Mouse (Mus musculus) thymus, adult 18-20 months (tissue): ENCODE results near the gene Mical3.
A peak's percentile ranks its signal among the peaks of the same experiment; 100 is the strongest.

Source experiments
- DNase-seq, 2 experiments: peaks; one replicate each; pipeline ENCODE4 v3.0.0; 2022; ENCODE audit warnings: mixed read lengths in 2 of 2

Gene Mical3

DNA sequence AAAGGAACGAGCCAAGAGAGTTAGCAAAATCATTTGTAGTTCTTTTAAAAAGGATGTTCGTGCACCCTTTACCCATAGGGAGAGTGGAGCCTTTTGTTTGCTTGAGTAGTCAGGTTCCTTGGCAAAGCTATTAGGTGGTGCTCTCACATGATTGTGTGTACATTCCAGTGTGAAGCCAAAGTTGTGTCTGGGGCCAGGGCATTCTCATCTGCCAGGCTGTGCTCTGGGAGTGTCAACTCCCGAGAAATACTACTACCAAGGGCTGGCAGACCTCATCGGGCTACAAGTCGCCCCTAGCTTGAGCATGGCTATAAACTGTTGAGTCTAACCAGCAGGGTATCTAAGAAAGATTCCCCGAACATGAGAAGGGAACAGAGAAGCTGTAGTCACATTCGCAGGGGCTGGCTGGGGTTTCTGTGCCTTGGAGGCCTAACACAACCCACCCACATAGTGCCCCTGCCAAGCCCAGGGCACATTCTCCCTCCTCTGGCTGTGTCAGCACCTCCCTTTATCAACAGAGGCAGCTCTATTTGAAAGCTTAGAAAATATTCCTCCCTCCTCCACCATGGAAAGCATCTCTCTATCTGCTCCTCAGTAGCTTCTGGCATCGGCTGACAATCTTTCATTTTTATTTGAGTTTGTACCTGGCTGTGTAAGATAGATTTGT is 130.8 kb downstream of the Mical3 start:
- DNase-seq = no peak

- DNase-seq = no peak
Measured at GRCm38 (mm10) chr6:120999087-120999486, 131.7 kb downstream of the Mical3 start.

GRCm38 (mm10) chr6:120996607-120997006 is 134.2 kb downstream of the Mical3 start:
- DNase-seq = no peak

DNA sequence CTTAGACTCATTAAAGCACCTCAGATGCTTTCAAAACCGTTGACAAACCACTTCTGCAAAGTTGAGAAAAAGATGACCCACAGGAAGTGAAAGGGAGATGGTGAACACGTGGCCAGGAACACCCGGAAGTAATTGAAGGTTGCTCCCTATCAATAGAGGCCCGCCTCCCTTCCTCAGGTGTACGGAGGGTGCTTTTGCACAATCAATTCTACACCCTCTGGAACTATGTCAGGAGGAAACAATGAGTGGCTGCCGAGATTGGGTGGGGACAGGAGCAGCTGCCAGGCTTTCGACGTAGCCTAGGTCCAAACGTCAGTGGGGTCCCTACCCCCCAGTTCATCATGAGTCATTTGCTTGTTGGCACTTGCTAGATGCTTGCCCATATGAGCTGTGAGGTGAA is 135.3 kb downstream of the Mical3 start:
- no peak for DNase-seq

GRCm38 (mm10) chr6:120991857-120992256 is 138.9 kb downstream of the Mical3 start:
- no peak for DNase-seq

- DNase-seq = no peak
Measured at GRCm38 (mm10) chr6:120987571-120988084, 143.2 kb downstream of the Mical3 start.

DNA sequence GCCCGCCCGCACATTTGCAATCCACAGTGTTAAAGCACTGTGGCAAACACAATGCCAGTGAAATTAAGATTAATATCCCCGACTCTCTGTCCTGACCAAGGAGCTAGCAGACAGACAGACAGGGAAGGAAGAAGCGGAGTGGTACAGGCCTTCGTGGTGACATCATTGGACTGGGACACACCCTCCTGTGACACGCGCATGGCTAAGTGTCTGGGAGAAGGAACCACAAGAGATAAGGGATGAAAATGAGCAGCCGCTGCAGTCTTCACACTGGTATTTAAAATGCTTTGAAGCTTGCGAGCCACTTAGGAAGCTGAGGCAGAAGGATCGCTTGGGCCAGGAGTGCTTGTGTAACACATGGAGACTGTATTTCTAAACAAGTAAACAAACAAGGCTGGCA is 143.6 kb downstream of the Mical3 start:
- DNase-seq = no peak

DNA sequence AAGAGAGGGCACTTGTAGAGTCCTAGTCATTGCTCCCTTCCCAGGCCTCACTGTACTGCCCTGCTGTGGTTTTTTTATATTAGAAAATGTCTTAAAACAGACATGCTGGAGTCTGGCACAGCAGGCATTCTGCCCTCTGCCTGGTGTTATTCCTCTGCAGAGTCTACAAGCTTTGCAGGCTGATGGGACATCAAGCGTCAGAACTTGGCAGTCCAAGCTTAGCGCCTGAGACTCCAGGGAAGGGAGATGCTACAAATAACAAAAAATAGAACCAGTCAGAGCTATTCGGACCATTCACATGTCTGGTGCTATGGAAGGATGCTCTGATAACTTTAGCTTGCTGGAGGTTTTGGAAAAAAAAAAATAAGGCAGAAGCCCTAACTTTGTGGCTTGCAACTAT is 144.6 kb downstream of the Mical3 start:
- no peak for DNase-seq

DNA sequence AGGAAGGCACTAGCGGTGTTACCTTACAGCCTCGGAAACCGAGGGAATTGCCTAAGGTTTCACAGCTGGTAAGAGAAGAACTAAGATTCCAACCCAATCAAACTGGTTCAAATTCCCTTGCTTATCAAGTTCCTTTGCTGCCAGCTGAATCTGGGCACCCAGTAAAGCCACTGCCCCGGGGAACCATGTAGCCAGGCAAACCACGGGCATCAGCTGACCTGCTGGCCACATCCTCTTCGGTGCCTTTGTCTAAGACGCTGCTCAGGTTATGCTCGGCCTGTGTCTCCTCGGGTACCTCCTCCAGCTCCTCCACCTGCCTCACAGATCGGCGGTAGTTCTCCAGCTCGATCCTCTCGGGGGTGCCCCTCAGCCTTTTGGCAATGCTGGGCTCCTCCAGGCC is 148.5 kb downstream of the Mical3 start:
- no peak for DNase-seq

GRCm38 (mm10) chr6:120981537-120981936 is 149.3 kb downstream of the Mical3 start:
- DNase-seq = no peak

GRCm38 (mm10) chr6:120978019-120978621 is 152.7 kb downstream of the Mical3 start:
- peak in 1 of 2 experiments; percentile 26 for DNase-seq

DNA sequence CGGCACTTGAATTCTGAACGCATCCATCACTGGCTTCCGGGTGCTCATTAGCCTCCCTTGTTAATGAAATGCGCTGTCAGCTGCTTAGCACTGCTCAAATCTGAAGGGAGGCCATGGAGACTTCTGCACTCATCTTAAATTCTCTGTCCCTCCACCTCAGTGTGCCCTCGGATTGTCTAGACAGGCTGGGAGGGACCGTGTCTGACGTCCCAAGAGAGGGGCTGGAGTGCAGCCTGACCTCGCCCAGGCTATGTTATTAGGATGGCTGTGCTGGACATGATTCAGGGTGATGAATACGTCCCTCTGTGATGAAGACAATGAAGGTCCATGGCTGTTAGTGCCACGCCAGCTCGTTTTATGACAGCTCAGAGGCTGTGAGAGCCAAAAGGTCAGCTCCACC is 153.8 kb downstream of the Mical3 start:
- no peak for DNase-seq

DNA sequence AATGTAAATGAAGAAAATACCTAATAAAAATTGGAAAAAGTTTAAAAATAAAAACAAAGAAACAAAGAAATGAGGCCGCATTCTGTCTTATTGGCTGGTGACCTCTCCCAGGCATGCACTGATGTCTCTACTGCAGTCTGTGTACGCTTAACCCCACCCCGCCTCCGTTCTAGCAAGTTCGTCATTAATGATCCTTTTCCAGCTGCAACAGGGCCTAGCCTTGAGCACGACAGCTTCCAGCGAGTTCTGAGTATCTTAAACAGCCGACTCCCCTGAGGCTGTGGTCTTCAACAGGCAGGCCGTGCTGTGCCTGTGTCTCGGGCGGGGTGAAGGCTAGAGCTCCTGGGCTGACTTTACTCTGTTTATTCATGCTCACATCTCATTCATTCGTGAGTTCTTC is 154.7 kb downstream of the Mical3 start:
- no peak for DNase-seq

DNA sequence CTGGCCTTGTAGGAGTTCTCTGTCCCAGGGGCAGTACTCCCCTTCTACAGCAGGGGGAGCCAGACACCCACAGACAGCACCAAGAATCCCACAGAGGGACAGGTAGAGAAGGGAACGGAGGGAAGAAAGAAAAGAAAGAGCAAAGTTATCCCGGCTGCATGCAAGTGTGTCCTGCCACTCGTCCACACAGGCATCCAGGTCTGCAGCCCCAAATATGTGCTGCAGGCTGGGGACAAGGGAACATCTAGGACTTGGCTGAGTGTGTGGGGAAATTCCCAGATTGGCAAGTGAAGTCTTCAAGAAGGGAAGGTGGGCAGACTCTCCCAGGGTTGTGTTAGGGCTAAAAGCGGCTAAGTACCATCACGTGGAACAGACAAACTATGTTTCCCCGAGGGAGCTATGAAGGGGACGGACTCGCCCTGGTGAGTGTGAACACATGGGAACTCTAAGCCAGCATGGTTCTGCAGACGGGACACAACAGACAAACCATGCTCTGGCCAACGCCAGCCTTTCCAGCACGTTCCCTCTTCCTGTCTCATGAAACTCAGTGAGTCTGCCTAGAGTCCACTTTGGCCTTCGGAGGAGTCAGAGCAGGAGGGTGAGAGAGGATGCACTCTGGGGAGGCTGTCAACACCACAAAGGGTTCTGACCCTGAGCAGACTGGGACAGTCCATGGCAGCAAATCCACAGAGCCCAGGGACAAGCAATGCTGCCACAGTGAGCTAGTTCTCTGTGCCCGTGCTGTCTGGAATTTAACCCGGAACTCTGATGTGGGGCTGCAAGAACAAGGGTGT is 158.8 kb downstream of the Mical3 start:
- DNase-seq = peak; percentile 59 to 66

- no peak for DNase-seq
Measured at GRCm38 (mm10) chr6:120970939-120971796, 159.6 kb downstream of the Mical3 start.

DNA sequence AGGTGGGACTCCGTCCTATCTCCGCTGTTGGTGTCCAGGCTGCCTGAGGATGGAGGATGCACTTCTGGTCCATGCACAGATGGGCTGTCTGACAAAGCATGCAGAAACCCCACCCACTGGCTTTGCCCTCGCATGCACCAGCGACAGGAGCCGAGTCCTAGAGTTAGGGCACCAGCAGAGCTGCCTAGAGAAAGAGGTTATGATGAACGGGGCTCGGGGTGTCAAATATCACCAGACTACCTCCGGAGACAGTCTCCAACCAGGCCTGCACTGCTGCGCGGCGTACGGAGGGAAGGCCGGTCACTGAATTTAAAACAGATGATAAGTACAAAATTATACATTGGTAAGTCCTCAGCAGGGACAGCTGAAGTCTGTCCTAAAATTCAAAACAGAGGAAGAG is 165.0 kb downstream of the Mical3 start:
- DNase-seq = no peak

DNA sequence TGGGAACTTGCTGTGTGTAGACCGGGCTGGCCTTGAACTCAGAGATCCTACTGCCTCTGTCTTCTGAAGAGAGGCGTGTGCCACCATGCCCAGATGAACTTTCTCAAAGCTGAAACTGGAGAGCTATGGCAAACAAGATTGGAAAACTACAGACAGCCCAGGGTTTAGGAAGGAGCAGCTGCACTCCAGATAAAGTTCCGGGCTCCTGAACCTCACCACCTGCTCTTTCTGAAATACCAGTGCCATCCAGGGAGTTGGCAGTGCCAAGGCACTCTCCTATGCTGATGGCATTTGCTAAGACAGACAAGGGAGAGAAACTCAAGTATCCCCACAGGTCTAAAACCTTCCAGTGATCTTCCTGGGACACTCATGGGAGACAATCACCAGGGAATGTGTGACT is 166.6 kb downstream of the Mical3 start:
- no peak for DNase-seq

DNA sequence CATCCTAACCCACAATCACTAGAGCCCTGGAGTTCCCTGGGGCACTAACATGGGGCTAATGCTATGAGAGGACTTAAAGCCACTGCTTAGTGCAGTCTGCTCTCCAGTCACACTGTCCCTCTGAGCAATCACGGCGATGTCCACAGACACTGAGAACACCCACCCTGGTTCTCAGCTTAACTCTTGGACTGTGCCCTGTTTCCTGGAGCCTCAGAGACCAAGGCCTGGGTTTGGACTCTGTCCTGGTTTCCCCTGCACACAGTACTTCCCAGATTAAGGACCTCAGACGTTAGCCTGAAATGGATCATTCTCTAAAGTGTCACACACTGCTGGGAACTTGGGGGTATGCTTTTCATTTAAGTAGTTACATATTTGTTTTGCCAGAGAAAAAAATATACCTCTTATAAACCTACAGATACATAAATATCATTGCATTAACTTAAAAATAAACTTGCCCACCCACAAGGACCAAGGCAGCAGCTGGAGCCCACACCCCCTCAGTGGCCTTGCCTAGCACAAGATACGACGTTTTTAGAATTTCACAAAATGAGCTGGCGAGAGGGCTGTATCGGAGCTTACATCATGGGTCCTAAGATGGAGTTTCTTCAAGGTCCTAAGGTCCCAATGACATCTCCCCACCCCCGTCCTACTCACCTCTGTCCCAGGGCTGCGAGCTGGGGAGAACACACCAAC is 170.3 kb downstream of the Mical3 start:
- no peak for DNase-seq

GRCm38 (mm10) chr6:120957331-120957730 is 173.5 kb downstream of the Mical3 start:
- peak; percentile 65 to 80 for DNase-seq

- peak in 1 of 2 experiments; percentile 37 for DNase-seq
Measured at GRCm38 (mm10) chr6:120956259-120957161, 174.3 kb downstream of the Mical3 start.

- DNase-seq = peak in 1 of 2 experiments; percentile 49
Measured at GRCm38 (mm10) chr6:120955215-120955614, 175.6 kb downstream of the Mical3 start.
